ENCODE assay signal across 24 mouse cellular contexts in genomic region chr19:20027667-20028282, GRCm38 (mm10).
DNase-seq lines count a peak whose midpoint lies in the region; ATAC-seq and TF ChIP-seq lines count a peak whose summit lies in the region.
"Had no signal": no experiment of that assay in that cellular context is flagged by ENCODE, and none has a peak within 500 bp of the region (broad histone marks: within the 10 kb centered on the region; RNA-seq: fewer than 3 reads in every experiment).

No protein-coding gene starts in this region.

- no peaks in the 10 kb centered on the region for H3K4me1 ChIP-seq in forebrain, embryonic 12.5 days
- H3K4me1 ChIP-seq in forebrain, embryonic 10.5 days = no peaks in the 10 kb centered on the region
- H3K4me1 ChIP-seq in limb, embryonic 12.5 days (replicated peaks) = no peaks in the 10 kb centered on the region
- no peaks in the 10 kb centered on the region for H3K4me1 ChIP-seq in limb, embryonic 10.5 days
- H3K4me1 ChIP-seq in forebrain, postnatal 0 days (ENCODE audit: insufficient read depth) = no peaks in the 10 kb centered on the region; the same call in 1 of the 2 replicates
- H3K4me1 ChIP-seq: heart, embryonic 15.5 days had no signal

- no peaks in the 10 kb centered on the region for H3K9me3 ChIP-seq in forebrain, embryonic 12.5 days
- no peaks in the 10 kb centered on the region for H3K9me3 ChIP-seq in forebrain, embryonic 10.5 days
- H3K9me3 ChIP-seq in limb, embryonic 12.5 days = no peaks in the 10 kb centered on the region
- no peaks in the 10 kb centered on the region for H3K9me3 ChIP-seq in limb, embryonic 10.5 days (replicated peaks)
- no peaks in the 10 kb centered on the region for H3K9me3 ChIP-seq in forebrain, postnatal 0 days (ENCODE audit: low read length)
- H3K9me3 ChIP-seq: heart, embryonic 15.5 days had no signal

- H3K4me2 ChIP-seq in forebrain, embryonic 12.5 days = no peak overlapping the region
- H3K4me2 ChIP-seq in limb, embryonic 12.5 days = peak overlapping the region; percentile 23; the same call in 1 of the 2 replicates
- peak overlapping the region; percentile 30 for H3K4me2 ChIP-seq in forebrain, postnatal 0 days (ENCODE audit: low read depth)
- H3K4me2 ChIP-seq: heart, embryonic 15.5 days; liver, embryonic 11.5 days had no signal

- DNase-seq in forebrain, embryonic 10.5 days (ENCODE audit: extremely low spot score, low spot score) = no peak
- no peak for DNase-seq in limb, embryonic 10.5 days (ENCODE audit: low spot score)
- peak; percentile 91 for DNase-seq in Muller cell, postnatal 12 days (ENCODE audit: inconsistent ontology term)
- peak; percentile 39 for DNase-seq in forebrain, postnatal 0 days
- no peak for DNase-seq in gastrocnemius, adult 18-20 months (ENCODE audit: low spot score)
- DNase-seq in thymus, adult 18-20 months = no peak
- DNase-seq: adrenal gland, postnatal 10 days; cerebellum, adult 11-12 months; cerebellum, postnatal 14 days; embryo, embryonic 11 days; gastrocnemius, postnatal 25 days; heart, adult 2 months; lung, adult 18-20 months; right cerebral cortex, postnatal 4 days; thymus, postnatal 14 days had no signal

- no peak for TF ChIP-seq CTCF in forebrain, postnatal 0 days (IDR thresholded peaks at IDR 0.05; ENCODE audit: low read depth)

- no peak overlapping the region for H3K9ac ChIP-seq in forebrain, embryonic 12.5 days
- H3K9ac ChIP-seq in limb, embryonic 12.5 days (replicated peaks) = no peak overlapping the region
- H3K9ac ChIP-seq in forebrain, postnatal 0 days = no peak overlapping the region
- H3K9ac ChIP-seq: heart, embryonic 15.5 days had no signal

- WGBS in forebrain, embryonic 12.5 days = 36% methylated on average over 11 of the region's 11 CpGs
- WGBS in forebrain, embryonic 10.5 days = 66% methylated on average over 11 of the region's 11 CpGs
- 37% methylated on average over 11 of the region's 11 CpGs for WGBS in limb, embryonic 12.5 days
- WGBS in limb, embryonic 10.5 days = 73% methylated on average over 11 of the region's 11 CpGs
- 21% methylated on average over 11 of the region's 11 CpGs for WGBS in forebrain, postnatal 0 days

- no peaks in the 10 kb centered on the region for H3K36me3 ChIP-seq in forebrain, embryonic 12.5 days (replicated peaks)
- H3K36me3 ChIP-seq in forebrain, embryonic 10.5 days (replicated peaks) = no peaks in the 10 kb centered on the region
- H3K36me3 ChIP-seq in limb, embryonic 12.5 days = no peaks in the 10 kb centered on the region
- no peaks in the 10 kb centered on the region for H3K36me3 ChIP-seq in limb, embryonic 10.5 days
- no peaks in the 10 kb centered on the region for H3K36me3 ChIP-seq in forebrain, postnatal 0 days (ENCODE audit: insufficient read depth)
- H3K36me3 ChIP-seq: heart, embryonic 15.5 days had no signal

- H3K27me3 ChIP-seq in forebrain, embryonic 12.5 days = no peaks in the 10 kb centered on the region
- no peaks in the 10 kb centered on the region for H3K27me3 ChIP-seq in forebrain, embryonic 10.5 days (ENCODE audit: poor library complexity, severe bottlenecking)
- no peaks in the 10 kb centered on the region for H3K27me3 ChIP-seq in limb, embryonic 12.5 days
- no peaks in the 10 kb centered on the region; the same call in 1 of the 2 replicates for H3K27me3 ChIP-seq in limb, embryonic 10.5 days (ENCODE audit: low read depth, poor library complexity, severe bottlenecking)
- H3K27me3 ChIP-seq in forebrain, postnatal 0 days (ENCODE audit: insufficient read depth, low read length) = no peaks in the 10 kb centered on the region
- H3K27me3 ChIP-seq: heart, embryonic 15.5 days had no signal

- peak; percentile 36; the same call in 1 of the 2 replicates for ATAC-seq in forebrain, embryonic 12.5 days (ENCODE audit: low FRiP score)
- ATAC-seq in limb, embryonic 12.5 days (ENCODE audit: insufficient number of reproducible peaks, insufficient read depth, low FRiP score, low TSS enrichment, low read depth) = peak; percentile 85; the same call in 1 of the 2 replicates
- peak; percentile 64; the same call in 1 of the 2 replicates for ATAC-seq in forebrain, postnatal 0 days
- ATAC-seq: activated CD4-positive, CD25-positive, alpha-beta regulatory T cell, adult 4 months; CD4-positive, CD25-positive, alpha-beta regulatory T cell, adult 4 months; intestine, postnatal 0 days had no signal

- no peak overlapping the region for H3K4me3 ChIP-seq in forebrain, embryonic 12.5 days (replicated peaks)
- no peak overlapping the region for H3K4me3 ChIP-seq in forebrain, embryonic 10.5 days
- no peak overlapping the region for H3K4me3 ChIP-seq in limb, embryonic 12.5 days (replicated peaks)
- H3K4me3 ChIP-seq in limb, embryonic 10.5 days = no peak overlapping the region
- no peak overlapping the region for H3K4me3 ChIP-seq in forebrain, postnatal 0 days (ENCODE audit: low read depth, low read length)
- H3K4me3 ChIP-seq: heart, adult 2 months; heart, embryonic 15.5 days had no signal

- no peak overlapping the region for H3K27ac ChIP-seq in forebrain, embryonic 12.5 days
- no peak overlapping the region for H3K27ac ChIP-seq in forebrain, embryonic 10.5 days
- H3K27ac ChIP-seq in limb, embryonic 12.5 days = no peak overlapping the region
- H3K27ac ChIP-seq in limb, embryonic 10.5 days = no peak overlapping the region
- H3K27ac ChIP-seq in forebrain, postnatal 0 days (ENCODE audit: low read depth, low read length) = no peak overlapping the region
- H3K27ac ChIP-seq: heart, adult 2 months; heart, embryonic 15.5 days; kidney, postnatal 0 days; stomach, postnatal 0 days had no signal

Comparison
In these comparisons a context has a peak if more than half of its experiments do, and no peak if none do; other contexts are left out.
1. DNase-seq: peak in Muller cell, postnatal 12 days (single experiment) and forebrain, postnatal 0 days (single experiment); none in forebrain, embryonic 10.5 days (single experiment), limb, embryonic 10.5 days (single experiment), gastrocnemius, adult 18-20 months (single experiment) and thymus, adult 18-20 months (0 of 2).
2. Peak in every context shown above with its lines, with median percentiles within 50 percentile points of each other: ATAC-seq.